Mouse (Mus musculus) spleen, adult 18-20 months (tissue): ENCODE measurements around the gene Ralgds.
"Not testable (repeated sequence)": the region's sequence is repeated elsewhere in the genome, so short reads cannot be mapped to it uniquely, and the experiment has no call there.

Experiments used
- DNase-seq, 2 experiments: peaks; one replicate each; pipeline ENCODE4 v3.0.0; 2022; ENCODE audit warnings: mixed read lengths in 2 of 2

Gene Ralgds

DNA sequence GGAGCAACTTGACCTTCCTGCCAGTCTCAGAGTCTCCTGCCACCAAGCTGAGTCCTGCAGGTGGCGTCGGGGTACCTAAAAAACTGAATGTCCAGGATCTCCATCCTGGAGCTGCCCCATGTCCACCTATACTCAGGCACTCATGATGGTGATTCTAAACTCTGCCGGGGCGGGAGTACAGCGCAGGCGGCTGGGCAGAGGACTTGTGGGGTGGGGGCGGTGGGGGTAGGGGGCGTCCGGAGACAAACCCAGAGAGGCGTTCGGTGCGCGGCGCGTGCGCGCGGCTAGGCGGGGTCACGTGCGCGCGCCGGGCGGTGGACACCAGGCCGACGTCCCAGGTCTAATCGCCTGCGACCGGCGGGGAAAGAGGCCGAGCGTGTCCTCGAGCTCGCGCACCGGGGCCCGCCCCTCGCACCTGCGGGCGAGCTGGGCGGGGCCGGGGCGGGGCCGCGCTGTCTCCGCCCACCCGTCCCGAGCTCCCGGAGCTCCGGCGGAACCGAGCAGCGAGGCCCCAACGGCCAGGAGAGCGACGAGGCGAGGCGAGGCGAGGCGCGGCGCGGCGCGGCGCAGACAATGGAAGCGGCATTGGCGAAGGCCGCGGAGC lies at the start of gene Ralgds:
Ralgds (plus strand) TSS at position 328 of the 604 bp plus-strand sequence.
- DNase-seq: peak; percentile 64 to 71

DNA sequence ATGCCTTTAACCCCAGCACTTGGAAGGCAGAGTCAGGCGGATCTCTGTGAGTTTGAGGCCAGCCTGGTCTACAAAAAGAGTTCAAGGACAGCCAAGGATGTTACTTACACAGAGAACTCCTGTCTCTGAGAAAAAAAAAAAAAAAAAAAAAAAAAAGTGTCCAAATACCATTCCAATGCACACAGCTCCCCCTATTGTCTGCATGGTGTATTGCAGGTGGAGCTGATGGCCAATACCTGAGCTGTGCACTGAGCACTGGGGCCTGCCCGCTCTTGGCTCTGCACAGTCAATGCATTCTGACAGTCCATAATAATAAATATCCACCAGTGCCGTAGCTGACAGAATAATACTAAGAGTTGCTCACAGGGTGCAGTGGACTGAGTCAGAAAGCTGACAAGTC lies 49.0 kb upstream of the Ralgds start:
- peak; percentile 32 to 61 for DNase-seq

DNA sequence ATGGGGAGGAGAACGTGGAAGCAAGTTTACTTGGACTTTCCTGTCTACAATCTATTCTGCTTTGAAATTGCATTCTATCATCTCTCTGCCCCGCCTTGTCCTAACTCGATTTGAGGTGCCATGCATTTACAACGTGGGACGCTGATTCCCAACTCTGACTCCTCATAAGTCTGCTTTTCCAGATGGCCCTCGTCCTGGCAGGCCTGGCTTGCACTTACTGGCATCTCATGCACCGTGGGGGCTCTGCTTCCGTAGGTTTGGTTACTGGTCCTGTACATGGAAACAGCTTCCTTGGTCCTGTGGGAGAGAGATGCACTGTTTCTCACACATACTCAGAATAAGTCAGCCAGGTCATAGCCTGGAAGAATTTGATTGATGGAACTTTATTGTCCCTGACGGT lies 48.0 kb upstream of the Ralgds start:
- DNase-seq: no peak

DNA sequence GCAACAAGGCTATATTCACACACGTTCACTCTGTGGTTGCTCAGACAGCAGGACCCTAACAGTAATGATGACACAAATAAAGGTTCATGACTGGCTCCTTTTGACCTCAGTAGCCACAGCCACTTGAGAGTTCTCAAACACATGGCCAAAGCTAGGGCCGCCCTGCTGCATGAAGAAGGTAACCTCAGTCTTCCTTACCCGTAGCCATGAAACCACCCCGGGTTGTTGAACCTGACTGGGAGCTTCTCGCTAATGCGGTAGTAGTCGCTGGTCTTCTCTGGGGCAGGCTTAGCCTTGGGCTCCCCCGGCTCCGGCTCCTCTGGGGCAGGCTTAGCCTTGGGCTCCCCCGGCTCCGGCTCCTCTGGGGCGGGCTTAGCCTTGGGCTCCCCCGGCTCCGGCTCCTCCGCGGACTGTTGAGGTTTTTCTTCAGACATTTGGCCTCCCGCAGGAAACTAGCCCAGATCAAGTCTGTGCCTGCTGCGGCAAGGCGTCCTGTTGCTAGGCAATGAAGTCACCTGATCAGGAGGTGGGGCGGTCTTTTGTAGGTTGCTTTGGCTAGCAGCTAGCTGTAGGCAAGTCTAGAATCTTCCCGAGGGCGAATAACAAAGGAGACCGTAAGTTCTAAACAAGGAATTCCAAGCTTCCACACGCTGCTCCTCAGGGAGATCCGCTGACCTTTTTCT lies 46.9 kb upstream of the Ralgds start, which contains the start of gene 1700007K13Rik:
1700007K13Rik (minus strand) TSS at position 497 of the 683 bp plus-strand sequence.
- DNase-seq: peak in 1 of 2 experiments; percentile 41

DNA sequence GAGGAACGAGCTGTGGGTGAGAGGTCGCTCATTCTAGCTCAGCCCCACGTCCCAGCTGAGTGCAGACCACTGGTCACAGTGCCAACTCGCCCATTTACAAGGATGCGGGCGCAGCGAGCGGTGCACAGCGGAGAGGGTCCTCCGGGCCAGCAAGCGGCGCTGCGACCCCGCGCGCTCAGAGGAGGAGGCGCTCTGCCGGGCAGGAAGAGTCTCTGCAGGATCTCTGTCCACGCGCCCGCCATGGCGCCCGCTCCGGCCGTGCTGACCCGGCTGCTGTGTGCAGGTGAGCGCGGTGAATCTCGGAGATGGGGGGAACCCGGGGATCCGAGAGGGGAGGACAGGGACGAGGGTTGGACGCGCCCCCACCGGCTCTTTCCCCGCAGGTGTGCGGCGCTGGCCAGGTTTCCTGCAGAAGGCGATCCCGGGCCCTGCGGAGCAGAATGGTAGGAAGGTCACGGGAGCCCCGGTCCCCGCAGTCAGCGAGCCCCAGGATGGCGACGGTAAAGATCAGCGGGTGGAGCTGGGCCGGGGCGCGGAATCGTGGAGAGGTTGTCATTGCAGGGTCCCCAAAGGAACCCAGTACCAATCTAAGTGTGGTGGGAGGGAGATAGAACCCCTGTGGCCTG lies 45.0 kb upstream of the Ralgds start, which contains the start of gene Mrps2:
Mrps2 (plus strand) TSS at position 207 of the 626 bp plus-strand sequence.
- peak; percentile 63 to 84 for DNase-seq

DNA sequence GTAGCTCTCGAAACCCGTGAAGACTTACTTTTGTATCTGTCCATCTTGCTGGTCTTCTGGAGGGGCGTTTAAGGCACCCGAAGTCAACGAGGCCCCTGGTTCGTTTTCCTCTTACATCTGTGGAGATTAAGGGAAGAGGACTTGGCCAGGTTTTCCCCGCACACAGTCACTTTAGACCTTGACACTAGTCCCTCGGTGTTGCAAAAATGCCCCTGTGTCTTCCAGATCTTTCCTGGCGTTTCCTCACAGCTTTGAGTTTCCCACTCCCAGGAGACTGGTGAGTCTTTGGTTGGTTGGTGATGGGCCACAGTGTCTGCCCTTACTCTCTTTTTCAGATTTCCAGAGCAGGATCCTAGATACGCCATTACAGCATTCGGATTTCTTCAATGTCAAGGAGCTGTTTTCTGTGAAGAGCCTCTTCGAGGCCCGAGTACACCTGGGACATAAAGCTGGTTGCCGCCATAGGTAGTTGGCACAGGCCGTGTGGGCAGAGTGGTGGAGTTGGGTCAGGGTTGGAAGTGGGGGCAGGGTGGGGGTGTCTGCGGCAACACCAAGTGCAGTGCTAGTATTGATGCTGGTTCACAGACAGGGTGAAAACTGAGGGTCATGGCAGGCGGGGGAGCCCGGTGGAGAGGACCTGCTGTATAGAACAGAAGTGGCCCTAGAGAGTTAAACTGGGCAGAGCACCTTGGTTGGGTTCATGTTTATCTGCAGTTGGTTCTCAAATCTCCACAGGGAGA lies 44.3 kb upstream of the Ralgds start:
- no peak for DNase-seq

DNA sequence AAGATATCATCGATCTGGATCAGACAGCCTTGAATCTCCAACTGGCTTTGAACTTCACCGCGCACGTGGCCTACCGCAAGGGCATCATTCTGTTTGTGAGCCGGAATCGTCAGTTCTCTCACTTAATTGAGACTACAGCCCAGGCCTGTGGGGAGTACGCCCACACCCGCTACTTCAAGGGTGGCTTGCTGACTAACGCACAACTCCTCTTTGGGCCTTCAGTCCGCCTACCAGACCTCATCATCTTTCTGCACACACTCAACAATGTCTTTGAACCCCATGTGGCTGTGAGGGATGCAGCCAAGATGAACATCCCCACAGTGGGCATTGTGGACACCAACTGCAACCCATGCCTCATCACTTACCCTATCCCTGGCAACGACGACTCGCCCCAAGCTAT lies 43.5 kb upstream of the Ralgds start:
- DNase-seq: no peak

DNA sequence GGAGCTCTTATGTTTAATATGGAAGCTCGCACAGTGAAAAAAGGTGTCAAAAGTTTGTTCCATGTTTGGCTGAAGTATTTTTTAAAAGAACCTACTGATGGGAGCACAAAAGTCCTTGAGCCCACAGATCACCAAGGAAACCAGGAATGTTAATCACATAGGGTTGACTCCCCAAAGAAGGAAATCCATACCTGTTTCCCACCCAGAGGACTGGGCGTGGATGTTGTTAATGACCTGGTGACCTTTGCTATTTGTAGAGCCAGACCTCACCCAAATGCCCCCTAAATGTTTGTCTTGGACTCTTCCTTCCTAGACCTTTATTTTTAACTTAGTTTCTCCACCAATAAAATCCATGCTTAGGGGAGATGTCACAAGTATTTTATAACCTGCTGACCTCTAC lies 42.3 kb upstream of the Ralgds start:
- no peak for DNase-seq

DNA sequence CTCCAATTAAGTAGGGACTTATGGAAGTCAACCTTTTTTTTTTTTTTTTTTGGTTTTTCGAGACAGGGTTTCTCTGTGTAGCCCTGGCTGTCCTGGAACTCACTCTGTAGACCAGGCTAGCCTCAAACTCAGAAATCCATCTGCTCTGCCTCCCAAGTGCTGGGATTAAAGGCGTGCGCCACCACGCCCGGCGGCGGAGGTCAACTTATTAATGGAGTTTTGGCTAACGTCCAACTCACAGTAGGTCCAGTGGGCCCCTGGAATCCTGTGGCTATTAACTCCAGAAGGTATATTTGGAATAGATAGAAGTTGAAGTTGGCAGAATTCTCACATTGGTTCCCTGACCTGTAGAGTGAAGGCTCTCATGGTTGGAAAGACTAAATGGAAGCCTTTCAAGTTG lies 40.9 kb upstream of the Ralgds start:
- DNase-seq: not testable (repeated sequence)

DNA sequence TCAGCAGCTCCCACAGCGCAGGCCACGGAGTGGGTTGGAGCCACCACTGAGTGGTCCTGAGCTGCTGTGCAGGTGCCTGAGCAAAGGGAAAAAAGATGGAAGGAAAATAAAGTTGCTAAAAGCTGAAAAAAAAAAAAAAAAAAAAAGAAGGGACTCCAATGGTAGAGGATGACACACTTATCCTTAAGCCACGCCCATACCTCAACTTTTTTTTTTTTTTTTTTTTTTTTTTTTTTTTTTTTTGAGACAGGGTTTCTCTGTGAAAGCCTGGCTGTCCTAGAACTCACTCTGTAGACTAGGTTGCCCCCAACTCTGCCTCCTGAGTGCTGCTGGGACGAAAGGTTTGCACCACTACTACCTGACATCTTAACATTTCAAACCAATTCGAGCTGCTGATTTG lies 34.9 kb upstream of the Ralgds start:
- DNase-seq: not testable (repeated sequence)

DNA sequence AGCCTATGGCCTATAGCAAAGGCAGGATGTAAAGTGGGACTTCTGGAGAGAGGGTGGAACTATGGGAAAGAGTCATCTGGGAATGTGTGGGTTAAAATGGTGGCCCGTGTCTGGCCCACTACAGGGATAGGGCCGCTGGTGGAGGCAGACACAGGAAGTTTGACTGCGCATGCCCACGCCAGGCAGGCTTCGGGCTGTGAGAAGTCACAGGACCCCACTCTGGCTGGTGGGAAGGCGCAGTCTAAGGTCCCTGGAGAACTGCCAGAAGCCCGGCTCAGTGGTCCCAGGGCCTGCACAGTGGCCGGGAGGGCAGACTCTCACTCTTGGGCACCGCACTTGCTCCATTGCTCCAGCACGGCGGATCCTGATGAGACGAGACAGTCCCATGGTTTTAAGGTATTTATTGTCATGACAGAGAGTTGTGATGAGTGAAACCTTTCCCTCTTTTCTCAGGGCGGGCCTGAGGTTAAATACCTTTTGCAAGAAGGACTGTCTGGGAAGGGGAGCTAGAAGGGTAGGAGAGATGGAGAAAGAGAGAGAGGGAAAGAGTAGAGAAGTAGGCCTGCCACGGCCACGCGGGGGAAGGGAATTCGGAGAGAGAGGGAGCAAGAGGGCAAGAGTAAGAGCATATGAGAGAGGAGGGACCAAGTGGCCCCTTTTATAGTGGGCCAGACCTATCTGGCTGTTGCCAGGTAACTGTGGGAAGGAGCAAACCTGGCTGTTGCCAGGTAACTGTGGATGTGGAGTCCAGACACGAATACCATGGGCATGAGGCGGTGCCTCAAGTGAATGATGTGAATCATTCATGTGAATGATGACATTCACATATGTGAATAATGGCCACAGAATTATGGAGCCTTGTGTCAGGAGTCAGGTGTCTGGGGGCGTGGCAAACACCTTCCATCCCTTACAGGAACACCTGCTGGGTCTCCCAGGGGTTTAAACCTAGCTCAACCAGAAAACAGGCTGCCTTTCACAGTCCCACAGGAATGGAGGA lies 33.4 kb upstream of the Ralgds start:
- DNase-seq: no peak

DNA sequence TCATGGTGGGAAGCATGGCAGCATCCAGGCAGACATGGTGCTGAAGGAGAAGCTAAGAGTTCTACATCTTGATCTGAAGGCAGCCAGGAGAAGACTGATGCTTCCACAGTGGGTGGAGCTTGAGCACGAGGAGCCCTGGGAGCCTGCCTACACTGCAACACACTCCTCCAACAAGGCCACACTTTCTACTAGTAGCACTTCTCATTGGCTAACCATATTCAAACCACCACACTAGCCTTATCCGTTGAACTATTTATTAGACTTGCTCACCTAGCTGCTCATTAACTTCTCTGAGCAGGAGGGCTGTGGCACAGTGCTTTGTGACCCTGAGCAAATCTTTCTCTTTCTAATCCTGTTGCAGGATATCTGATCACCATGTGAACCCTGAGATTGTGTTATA lies 29.1 kb upstream of the Ralgds start:
- no peak for DNase-seq

DNA sequence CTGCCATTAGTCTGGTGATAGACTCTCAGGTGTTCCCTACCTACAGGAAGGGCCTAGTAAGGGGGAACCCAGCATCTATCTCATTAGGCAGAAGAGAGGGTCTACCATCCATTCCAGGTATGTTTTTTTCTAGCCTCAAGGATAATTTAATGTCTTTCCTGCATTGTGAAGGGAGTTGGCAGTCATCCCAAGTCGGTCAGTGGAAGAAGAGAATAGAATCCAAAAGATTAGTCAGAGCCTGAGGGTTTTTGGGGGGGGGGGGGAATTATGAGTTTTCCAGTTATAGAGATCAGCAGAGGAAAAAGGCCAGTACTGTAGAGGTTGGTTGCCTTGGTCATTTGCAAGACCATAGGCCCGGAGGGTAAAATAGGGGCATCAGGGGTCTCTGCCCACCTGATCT lies 18.4 kb upstream of the Ralgds start:
- no peak for DNase-seq

DNA sequence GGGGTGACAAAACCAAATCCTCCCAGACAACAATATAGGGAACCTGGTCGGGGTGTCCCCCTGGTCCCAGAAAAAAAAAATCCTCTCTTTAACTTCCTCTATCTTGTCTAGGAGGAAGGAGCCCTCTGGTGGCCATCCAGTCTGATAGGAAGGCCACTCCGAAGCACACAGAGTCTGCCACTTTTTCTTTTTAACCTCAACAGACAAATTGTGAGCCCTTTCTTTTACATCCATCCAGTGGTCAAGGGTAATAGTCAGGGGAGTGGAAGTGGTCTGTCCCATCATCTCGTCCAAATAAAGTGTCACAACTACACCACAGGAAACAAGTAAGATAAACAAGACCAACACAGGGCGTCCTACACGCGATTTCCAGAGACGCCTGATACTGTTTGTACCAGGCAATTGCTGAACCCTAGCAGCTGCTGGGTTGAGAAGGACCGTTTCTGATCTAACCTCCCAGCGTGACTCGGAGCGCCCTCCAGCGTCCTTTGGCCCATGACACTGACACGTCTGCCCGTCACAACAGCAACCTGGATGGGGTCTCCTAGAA lies 17.6 kb upstream of the Ralgds start:
- DNase-seq: peak in 1 of 2 experiments; percentile 32

DNA sequence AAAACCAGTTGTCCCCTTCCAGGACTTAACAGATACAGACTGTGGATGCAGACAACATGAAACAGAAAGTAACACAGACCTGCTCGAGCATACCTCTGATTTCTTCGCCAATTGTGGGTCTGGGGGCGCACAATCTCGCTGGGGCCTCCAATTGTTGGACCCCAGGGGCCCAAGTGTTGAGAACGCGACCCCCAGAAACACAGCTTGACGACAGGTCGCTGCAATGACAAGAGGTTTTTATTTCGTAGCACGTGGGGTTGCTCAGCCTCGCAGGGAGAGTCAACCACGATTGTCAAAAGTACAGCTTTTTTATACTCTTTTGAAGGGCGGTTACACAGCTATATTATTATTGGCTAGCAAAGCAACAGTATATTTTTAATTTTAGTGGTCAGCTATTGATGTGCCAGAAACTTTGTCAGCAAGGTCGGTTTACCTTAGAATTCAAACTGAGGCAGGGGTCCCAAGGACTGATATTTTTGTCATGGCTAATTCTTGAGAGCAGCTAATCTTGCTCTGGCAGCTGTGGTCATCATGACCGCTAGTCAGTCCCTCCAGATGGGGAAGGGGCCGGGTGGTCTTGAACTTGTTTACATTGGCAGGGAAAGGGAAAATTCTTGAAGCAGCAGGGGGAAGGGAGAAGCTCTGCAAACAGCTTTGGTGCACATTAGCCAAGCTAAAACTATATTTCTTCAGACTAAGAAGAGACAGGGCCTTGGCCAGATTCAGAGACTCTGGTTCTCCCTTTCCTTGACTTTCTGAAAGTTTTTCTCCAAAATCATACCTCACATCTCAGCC lies 16.9 kb upstream of the Ralgds start:
- DNase-seq: no peak

DNA sequence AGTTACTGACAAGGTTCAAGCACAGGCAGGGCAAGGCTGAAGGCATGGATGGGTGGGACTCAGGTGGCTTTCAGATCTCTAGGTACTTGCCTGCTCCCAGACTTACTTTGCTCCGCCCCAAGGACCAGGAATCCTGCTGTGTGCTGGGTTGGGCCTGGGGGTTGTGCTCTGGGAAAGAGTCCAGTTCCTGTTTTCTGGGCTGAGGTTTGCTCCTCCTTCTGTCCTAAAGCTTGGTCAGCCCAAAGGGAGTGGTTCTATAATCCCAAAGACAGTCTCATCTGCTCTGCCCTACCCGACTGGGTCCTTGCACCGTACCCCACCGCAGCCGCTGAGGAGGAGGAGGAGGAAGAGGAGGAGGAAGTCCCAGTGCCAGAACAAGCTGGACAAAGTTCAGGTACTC lies 16.3 kb upstream of the Ralgds start, which contains the start of gene Gbgt1:
Gbgt1 (plus strand) TSS at position 221 of the 400 bp plus-strand sequence.
- no peak for DNase-seq

DNA sequence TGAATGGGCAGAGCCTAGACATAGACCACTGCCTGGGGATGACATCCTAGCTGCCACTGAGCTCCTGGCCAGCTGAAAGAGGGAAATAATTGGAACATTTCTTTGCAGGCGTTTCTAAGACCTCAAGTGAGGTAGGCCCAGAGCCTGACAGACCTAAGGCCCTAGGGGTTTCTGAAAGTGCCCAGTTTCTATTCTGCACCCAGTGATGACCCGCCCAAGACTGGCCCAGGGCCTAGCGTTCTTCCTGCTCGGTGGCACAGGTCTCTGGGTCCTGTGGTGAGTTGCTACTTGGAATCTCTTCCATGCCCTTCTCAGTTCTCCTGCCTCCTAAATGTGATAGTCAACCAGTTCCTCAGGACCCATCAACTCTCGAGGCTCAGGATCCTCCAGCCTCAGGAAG lies 15.4 kb upstream of the Ralgds start:
- no peak for DNase-seq

DNA sequence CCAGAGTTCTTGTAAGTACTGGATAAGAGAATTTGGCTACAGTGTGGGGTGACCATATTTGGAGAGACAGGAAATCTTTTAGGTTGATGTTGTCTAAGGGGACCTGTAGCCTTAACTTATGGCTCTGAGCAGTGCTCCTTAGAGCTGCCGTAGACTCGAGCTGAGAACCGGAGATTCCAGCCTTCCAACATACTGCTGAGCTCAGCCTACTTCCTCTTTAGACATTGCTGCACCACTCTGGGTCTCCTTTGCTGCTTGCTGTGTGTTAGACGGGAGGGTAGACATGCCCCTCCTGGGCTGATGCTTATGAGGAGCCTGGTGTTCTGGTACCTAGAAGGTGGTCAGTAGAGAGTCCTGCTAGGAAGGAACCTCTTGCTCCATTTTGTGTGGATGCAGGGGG lies 14.5 kb upstream of the Ralgds start:
- no peak for DNase-seq

DNA sequence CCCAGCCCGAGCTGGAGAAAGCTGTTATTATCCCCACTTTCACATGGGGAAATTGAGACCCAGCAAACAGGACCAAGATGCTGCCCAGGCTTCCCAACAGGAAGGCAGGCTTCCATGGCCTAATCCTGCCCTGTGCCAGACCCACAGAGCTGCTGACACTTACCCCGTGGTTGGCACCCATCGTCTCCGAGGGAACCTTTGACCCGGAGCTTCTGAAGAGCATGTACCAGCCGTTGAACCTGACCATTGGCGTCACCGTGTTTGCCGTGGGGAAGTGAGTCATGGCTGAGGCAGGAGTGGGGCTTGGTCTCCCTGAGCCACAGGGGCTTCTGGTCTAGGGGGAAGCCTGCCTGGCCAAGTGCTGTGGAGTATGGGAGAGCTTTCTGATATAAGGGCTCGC lies 9.9 kb upstream of the Ralgds start:
- no peak for DNase-seq

DNA sequence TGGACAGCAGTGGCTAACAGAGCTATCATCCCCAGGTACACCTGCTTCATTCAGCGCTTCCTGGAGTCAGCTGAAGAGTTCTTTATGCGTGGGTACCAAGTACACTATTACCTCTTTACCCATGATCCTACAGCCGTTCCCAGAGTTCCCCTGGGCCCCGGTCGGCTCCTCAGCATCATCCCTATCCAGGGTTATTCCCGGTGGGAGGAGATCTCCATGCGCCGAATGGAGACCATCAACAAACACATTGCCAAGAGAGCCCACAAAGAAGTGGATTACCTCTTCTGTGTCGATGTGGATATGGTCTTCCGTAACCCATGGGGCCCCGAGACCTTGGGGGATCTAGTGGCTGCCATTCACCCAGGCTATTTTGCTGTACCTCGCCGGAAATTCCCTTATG lies 8.2 kb upstream of the Ralgds start:
- no peak for DNase-seq

DNA sequence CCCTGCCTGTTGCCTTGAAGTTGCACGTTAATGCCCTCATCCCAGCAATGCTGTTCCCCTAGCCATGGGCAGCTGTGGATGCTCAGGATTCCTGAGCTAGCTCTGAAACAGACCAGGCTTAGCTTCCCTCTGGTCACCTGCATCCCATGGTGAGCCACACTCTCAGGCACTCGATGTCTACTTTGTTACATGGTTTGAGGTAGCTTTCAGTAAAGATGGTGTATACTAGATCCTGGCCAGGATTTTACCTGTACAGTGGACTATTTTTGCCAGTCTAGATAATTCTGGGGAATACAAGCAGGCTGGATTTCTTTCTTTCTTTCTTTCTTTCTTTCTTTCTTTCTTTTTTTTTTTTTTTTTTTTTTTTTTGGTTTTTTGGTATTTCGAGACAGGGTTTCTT lies 7.1 kb upstream of the Ralgds start, which contains the start of gene Gm10134:
Gm10134 (plus strand) TSS at position 301 of the 400 bp plus-strand sequence.
- DNase-seq: no peak
